12 mouse cellular contexts compared by ENCODE assay signal in the genomic region with DNA sequence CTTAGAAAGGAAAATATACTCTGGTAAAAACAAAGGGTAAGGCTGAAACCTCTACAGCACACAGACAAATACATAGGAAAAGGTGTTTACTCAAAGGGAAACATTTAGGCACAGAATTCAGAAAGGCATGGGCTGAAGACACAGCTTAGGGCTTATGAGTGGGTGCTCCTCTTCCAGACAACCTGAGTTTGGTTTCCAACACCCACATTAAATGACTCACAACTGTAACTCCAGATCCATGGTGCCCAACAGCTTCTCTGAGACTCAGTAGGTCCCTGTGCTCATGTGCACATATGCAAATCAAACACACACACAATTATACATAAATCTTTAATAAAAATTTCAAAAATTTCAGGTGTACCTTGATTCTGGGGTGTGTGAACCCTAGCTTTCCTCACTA.
"Had no signal": no experiment of that assay in that cellular context is flagged by ENCODE, and none has a peak within 500 bp of the region (broad histone marks: within the 10 kb centered on the region; RNA-seq: fewer than 3 reads in every experiment).

No protein-coding gene starts in this region.

- DNase-seq: lung, adult 18-20 months; lung, embryonic 14.5 days; lung, postnatal 10 days; lung, postnatal 4 days; midbrain, embryonic 14.5 days; retina, postnatal 1 day; right cerebral cortex, postnatal 14 days; right cerebral cortex, postnatal 4 days; spleen, adult 18-20 months; thymus, adult 2 months; thymus, postnatal 25 days; thymus, postnatal 4 days had no signal
